Mouse (Mus musculus): ENCODE data around the gene Nup93. TPM values are rescaled to one million over a fixed set of nuclear protein-coding genes. Genes with fewer than 3 reads are reported as not detected.
A peak's percentile ranks its signal among the peaks of the same experiment; 100 is the strongest.
"Not testable (repeated sequence)": the region's sequence is repeated elsewhere in the genome, so short reads cannot be mapped to it uniquely, and the experiment has no call there.

Nup93 gene
- 10 to 100 TPM; 10.7 to 11.3 TPM for total RNA-seq (2021)
- long read RNA-seq, experiment 1, transcript Nup93-201 (22 exons, 2,707 nt): major isoform, 13 of 19 reads
- long read RNA-seq, experiment 1, partial matches to known transcripts: 2 of 19 reads
- long read RNA-seq, experiment 1, other reads (novel, unspliced or antisense): 1 of 19 reads
- long read RNA-seq, experiment 2, transcript Nup93-201 (22 exons, 2,707 nt): major isoform, 53 of 59 reads
- long read RNA-seq, experiment 2, partial matches to known transcripts: 2 of 59 reads
- long read RNA-seq, experiment 2, other reads (novel, unspliced or antisense): 1 of 59 reads

- peak; percentile 93 for DNase-seq (ENCODE audit: low spot score in 2 of 2)
These were observed at the start of gene Nup93 for GRCm38 (mm10) chr8:94214252-94215173. TSS of gene Nup93 (plus strand) at chr8:94214564.

DNA sequence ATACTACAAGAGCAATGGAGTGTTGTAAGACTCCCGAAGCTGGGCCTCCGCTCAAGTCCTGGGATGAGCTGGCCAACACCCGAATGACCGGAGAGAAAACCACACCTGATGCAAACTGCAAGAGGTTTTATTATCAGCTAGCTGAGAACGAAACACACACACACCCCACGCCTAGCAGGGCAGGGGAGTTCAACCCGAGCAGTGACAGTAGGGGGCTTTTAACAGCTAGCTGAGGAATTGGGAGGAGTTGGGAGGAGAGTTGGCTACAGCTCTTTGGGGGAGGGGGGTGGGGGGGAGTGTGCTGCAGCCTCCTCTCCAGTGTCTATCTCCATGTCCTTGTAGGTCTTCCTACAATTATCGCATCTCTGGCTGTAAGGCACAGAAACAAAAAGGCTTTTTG is 48.6 kb upstream of the Nup93 start:
- not testable (repeated sequence) for DNase-seq (ENCODE audit: low spot score in 2 of 2)

- DNase-seq (ENCODE audit: low spot score in 2 of 2): peak; percentile 97
These were observed 47.1 kb upstream of the Nup93 start for GRCm38 (mm10) chr8:94167244-94167643.

GRCm38 (mm10) chr8:94169547-94169946 is 44.8 kb upstream of the Nup93 start:
- DNase-seq (ENCODE audit: low spot score in 2 of 2): no peak

DNA sequence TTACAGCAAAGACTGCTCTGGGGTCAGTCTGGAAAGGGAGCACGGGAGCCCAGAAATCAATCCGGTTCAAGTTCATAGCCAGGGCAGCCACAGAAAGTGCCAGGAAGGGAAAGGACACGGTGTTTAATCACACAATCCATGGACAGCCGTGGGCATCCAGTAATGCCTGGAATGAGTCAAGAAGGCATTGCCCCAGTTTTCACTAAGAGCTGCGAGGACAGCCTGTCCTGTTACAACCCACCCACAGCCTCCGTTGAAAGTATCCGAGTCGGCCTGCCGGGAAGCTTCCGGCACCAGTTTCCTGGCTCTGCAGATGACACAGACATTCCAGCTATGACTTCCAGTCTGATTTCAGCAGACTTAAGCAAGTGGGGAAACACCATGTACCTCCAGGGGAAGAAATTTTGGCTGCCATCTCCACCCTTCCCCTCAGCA is 43.0 kb upstream of the Nup93 start:
- peak; percentile 32 to 54 for DNase-seq (ENCODE audit: low spot score in 2 of 2)

GRCm38 (mm10) chr8:94172075-94172808 is 42.1 kb upstream of the Nup93 start, which contains the start of gene Mt2:
TSS of gene Mt2 (plus strand) at chr8:94172664.
- DNase-seq (ENCODE audit: low spot score in 2 of 2): peak; percentile 67 to 79

DNA sequence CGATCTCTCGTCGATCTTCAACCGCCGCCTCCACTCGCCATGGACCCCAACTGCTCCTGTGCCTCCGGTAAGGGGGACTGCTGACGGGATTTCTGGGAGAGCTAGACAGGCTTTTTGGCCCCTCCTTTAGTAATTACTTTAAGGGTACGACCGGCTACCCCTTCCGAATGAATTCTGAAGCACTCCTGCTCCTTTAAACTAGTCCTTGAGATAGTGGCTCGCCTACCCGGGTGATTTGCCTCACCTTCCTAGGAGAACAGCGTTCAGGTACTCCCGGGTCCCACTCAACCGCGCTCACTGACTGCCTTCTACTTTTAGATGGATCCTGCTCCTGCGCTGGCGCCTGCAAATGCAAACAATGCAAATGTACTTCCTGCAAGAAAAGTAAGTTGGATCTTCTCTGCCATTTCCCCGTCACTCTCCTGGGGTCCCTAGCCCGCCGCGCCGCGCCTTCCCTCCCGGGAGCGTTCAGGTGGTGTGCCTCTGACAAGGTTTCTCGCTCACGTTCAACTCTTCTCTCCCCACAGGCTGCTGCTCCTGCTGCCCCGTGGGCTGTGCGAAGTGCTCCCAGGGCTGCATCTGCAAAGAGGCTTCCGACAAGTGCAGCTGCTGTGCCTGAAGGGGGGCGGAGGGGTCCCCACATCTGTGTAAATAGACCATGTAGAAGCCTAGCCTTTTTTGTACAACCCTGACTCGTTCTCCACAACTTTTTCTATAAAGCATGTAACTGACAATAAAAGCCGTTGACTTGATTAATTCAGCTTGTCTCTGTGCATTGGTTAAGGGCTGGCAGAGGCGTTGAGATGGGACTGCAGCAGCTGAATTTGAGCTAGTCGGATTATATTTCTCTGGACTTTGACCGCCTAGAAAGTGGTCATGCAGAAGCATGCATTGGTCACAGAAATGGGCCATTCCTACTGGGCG is 41.3 kb upstream of the Nup93 start:
- peak; percentile 30 to 37 for DNase-seq (ENCODE audit: low spot score in 2 of 2)

DNA sequence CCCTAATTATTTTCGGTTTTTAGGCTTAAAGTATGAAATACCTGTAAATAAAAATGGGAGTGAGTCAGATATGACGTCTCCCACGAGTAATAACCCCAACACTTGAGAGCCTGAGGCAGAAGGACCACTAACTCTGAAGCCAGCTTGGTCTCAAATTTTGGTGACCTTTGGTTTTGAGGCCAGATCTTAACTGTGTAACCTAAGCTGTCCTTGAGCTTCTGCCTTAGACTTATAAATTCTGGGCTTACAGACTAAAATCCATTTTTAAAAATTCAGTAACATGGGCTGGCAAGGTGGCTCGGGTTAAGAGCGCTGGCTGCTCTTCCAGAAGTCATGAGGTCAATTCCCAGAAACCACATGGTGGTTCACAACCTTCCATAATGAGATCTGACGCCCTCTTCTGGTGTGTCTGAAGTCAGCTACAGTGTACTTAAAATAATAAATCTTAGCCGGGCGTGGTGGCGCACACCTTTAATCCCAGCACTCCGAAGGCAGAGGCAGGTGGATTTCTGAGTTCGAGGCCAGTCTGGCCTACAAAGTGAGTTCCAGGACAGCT is 40.4 kb upstream of the Nup93 start:
- no peak for DNase-seq (ENCODE audit: low spot score in 2 of 2)

DNA sequence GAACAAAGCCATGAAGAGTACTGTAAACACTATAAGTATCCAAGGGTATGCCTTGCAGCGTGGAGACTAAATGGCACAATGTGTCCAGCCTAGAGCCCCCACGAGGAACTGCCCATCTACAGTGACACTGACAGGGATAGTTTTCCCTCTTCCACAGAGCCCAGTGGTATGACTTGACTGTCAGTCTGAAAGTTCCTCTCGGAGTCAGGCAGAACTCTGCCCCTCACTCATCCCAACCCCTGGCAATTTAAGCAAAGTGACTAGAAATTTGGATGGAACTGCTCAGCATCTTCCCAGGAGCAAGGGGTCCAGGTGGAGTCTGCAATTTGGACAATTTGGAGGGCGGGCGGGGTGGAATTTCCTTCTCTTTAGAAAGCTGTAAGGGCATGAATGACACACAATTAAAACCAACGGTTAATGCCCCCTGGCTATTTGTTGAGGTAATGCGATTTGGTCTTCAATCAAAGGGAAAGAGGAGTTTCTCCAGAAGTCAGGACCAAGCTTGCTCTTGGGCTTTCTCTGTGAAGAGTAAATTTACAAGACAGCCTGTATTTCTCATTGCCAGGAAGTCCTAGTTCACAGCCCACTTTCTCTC is 39.6 kb upstream of the Nup93 start:
- no peak for DNase-seq (ENCODE audit: low spot score in 2 of 2)

DNA sequence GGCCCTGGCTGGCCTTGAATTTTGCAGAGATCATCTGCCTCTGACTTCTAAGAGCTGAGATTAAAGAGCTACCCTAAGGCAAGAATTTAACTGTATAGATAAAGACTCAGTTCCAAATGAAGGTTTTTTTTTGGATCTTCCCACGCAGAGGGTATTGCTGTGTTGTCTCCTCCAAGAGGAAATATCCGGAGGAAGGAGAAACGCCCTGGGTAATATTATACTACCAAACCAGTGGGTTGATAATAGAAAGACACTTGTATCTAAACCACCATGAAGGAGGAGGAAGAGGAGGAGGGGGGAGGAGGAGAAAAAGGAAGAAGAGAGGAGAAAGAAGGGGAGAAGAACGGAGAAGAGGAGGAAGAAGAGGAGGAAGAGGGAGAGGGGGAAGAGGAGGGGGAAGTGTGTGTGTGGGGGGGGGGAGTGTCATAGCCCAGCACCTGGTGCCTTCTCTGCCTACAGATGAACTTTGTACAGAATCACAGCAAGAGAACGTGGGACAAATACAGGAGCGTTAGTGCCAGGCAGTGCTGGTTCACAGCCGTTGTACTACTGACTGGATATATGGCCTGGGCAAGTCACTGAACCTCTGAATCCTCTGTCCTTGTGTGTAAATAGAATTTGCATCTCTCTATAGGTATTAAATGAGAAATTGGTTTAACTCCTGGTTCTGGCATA is 36.5 kb upstream of the Nup93 start:
- DNase-seq (ENCODE audit: low spot score in 2 of 2): no peak

- peak; percentile 86 for DNase-seq (ENCODE audit: low spot score in 2 of 2)
These were observed 35.3 kb upstream of the Nup93 start, which contains the start of gene Mt1 for GRCm38 (mm10) chr8:94178857-94179712. TSS of gene Mt1 (plus strand) at chr8:94179082.

GRCm38 (mm10) chr8:94179713-94180560 is 34.4 kb upstream of the Nup93 start:
- DNase-seq (ENCODE audit: low spot score in 2 of 2): peak; percentile 35 to 41

- DNase-seq (ENCODE audit: low spot score in 2 of 2): no peak
These were observed 33.8 kb upstream of the Nup93 start for GRCm38 (mm10) chr8:94180561-94180908.

DNA sequence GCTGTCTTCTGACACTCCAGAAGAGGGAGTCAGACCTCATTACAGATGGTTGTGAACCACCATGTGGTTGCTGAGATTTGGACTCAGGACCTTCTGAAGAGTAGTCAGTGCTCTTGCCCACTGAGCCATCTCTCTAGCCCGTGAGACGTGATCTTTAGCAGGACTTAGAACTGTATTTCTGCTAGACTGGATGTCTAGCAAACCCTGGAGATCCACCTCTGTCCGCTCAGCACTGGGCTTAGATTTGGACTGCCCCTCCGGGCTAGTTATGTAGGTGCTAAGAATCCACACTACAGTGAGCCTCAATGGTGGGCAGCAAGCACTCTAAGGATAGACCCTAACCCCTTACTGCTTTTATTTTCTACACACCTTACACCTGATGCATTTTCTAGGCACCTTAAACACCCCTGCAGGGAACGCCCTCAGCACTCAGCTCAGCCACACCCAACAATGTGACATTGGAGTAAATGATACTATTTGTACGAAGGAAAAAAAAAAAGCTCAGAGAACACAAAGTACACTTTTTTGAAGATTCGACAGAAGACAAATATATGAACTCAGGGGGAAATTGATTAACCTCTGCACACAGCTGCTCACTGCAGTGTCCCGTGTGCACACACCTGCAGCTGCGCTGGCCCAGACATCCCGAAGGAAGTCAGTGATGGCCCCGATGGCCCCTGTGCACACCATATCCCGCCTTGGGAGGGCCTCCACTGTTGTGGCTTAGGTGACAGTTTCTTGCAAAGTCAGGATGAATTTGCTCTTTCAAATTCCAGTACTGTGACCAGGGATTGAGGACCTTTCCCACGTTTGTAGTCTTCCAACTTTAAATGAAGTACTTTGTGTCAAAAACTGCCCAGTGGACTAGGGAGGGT is 32.1 kb upstream of the Nup93 start:
- DNase-seq (ENCODE audit: low spot score in 2 of 2): no peak

GRCm38 (mm10) chr8:94183117-94183516 is 31.2 kb upstream of the Nup93 start:
- DNase-seq (ENCODE audit: low spot score in 2 of 2): peak; percentile 77 to 79

DNA sequence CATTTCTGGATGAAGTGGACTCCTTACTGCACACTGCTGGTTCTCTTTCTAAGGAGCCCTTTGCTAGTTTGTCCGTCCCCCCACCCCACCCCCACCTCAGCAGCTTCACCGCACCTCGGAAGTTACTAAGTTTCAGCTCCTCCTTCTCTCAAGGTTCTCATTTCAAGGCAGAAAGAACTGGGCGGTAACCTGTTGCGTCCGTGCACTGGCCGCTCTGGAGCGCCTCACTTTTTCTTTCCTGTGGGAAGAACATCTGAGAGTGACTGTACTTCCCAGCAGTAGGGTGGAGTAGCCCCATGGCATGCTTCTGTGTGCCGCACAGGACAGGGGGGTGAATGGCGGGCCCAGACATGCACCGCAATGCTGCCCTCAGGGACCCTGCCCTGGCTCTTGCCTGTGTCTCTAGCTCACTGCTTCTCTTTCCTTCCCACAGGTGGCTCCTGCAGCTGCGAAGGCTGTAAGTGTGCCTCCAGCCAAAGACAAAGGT is 30.0 kb upstream of the Nup93 start:
- no peak for DNase-seq (ENCODE audit: low spot score in 2 of 2)
